Mouse (Mus musculus) small intestine, adult 2 months (tissue): ENCODE data around the gene Gm26602.

Experiments used
- CTCF ChIP-seq: fragments of 200-500 bp; IDR thresholded peaks from 2 replicates; pipeline ENCODE4 v1.5.1; 2012; ENCODE audit warnings: low read depth, mild to moderate bottlenecking, control low read depth, inconsistent platforms, low read length, moderate library complexity, mixed read lengths; ENCODE audit not compliant: insufficient replicate concordance, insufficient read length; ENCODE audit errors: extremely low read depth
- POLR2A ChIP-seq: fragments of 200-500 bp; IDR thresholded peaks from 2 replicates; pipeline ENCODE4 v1.6.1; 2012; ENCODE audit warnings: low read depth, mild to moderate bottlenecking, control low read depth, inconsistent platforms, low read length, moderate library complexity

GRCm38 (mm10) chr10:79879527-79879926, 31.1 kb upstream of the Gm26602 start:
- no peak for TF ChIP-seq POLR2A
- TF ChIP-seq CTCF, result no peak
